Mouse (Mus musculus) embryonic facial prominence, embryonic 14.5 days (tissue): ENCODE measurements around the gene Nucb2. TPM values are rescaled to one million over a fixed set of nuclear protein-coding genes. Genes with fewer than 3 reads are reported as not detected.

Source experiments
- ATAC-seq: fragments of 200-750 bp; cut with Nextera tagmentation; 2 replicates; pipeline ENCODE4 v1.8.0; 2017; ENCODE audit warnings: low read depth, moderate number of reproducible peaks, moderate TSS enrichment
- DNase-seq: peaks from one replicate; pipeline ENCODE4 v3.0.0-alpha.2; 2015; ENCODE audit warnings: low spot score
- H3K27ac ChIP-seq: fragments of 300-500 bp; sonication (generic); replicated peaks from 2 replicates; pipeline ENCODE4 v1.5.1; 2014; ENCODE audit warnings: low read depth, mild to moderate bottlenecking, low read length, moderate library complexity
- H3K27me3 ChIP-seq: fragments of 300-500 bp; sonication (generic); replicated peaks from 2 replicates; pipeline ENCODE4 v1.6.1; 2014; ENCODE audit warnings: low read length; ENCODE audit not compliant: control insufficient read depth, insufficient read depth
- H3K36me3 ChIP-seq: fragments of 300-500 bp; sonication (generic); 2 replicates; pipeline ENCODE4 v1.6.1; 2014; ENCODE audit warnings: low read length, mixed read lengths; ENCODE audit not compliant: control insufficient read depth, insufficient read depth
- H3K4me1 ChIP-seq: fragments of 300-500 bp; sonication (generic); 2 replicates; pipeline ENCODE4 v1.6.1; 2014; ENCODE audit warnings: antibody characterized with exemption, low read length; ENCODE audit not compliant: control insufficient read depth, insufficient read depth
- H3K4me2 ChIP-seq: fragments of 300-500 bp; sonication (generic); 2 replicates; pipeline ENCODE4 v1.6.1; 2014; ENCODE audit warnings: low read depth, mild to moderate bottlenecking, low read length, moderate library complexity, mixed read lengths
- H3K4me3 ChIP-seq: fragments of 300-500 bp; sonication (generic); 2 replicates; pipeline ENCODE4 v1.5.1; 2014; ENCODE audit warnings: low read depth, mild to moderate bottlenecking, low read length
- H3K9ac ChIP-seq: fragments of 300-500 bp; sonication (generic); 2 replicates; pipeline ENCODE4 v1.6.1; 2014; ENCODE audit warnings: low read depth, mild to moderate bottlenecking, low read length, moderate library complexity, mixed read lengths
- H3K9me3 ChIP-seq: fragments of 300-500 bp; sonication (generic); 2 replicates; pipeline ENCODE4 v1.6.1; 2016; ENCODE audit warnings: low read length; ENCODE audit not compliant: control insufficient read depth
- WGBS: fragments of 180-500 bp; shearing (Covaris S2); extraction: QIAGEN DNeasy Blood & Tissue Kit; methylation state at CpG from one replicate; pipeline ENCODE4 v1.1.7; 2014; 5-methylcytosine and 5-hydroxymethylcytosine counted together
- polyA plus RNA-seq: library from polyadenylated mRNA; unstranded; fragments of >200 nt; fragmentation: Nextera tagmentation; extraction: Ambion mirVana; gene quantifications from 2 replicates; pipeline ENCODE4 v1.2.1, GENCODE M21; 2014

Nucb2 gene
- polyA plus RNA-seq, 1 experiment from 2014 or later = 32.8 TPM

GRCm38 (mm10) chr7:116514546-116514945 is 10.4 kb downstream of the Nucb2 start:
- Histone ChIP-seq H3K9me3 (no peaks in the 10 kb centered on the region), H3K36me3 (peaks cover under 1% of the 10 kb centered on the region; the same call in 1 of the 2 replicates), H3K4me2 (no peak overlapping the region), H3K27ac (peak overlapping the region; percentile 13), H3K27me3 (no peaks in the 10 kb centered on the region), H3K4me1 (no peaks in the 10 kb centered on the region), H3K9ac (no peak overlapping the region), H3K4me3 (no peak overlapping the region)
- ATAC-seq (peak; percentile 93), DNase-seq (peak; percentile 89)
- 69% methylated on average over 9 of the region's 9 CpGs for WGBS

GRCm38 (mm10) chr7:116515059-116515458 is 10.9 kb downstream of the Nucb2 start:
- peak overlapping the region; percentile 13; the same call in 1 of the 2 replicates for H3K27ac ChIP-seq
- 83% methylated on average over 7 of the region's 7 CpGs for WGBS

GRCm38 (mm10) chr7:116515514-116516135 is 11.5 kb downstream of the Nucb2 start:
- no peaks in the 10 kb centered on the region for H3K4me1 ChIP-seq
- H3K27me3 ChIP-seq = no peaks in the 10 kb centered on the region
- 63% methylated on average over 13 of the region's 13 CpGs for WGBS
- no peak for ATAC-seq
- H3K27ac ChIP-seq = no peak overlapping the region
- no peak overlapping the region for H3K9ac ChIP-seq
- H3K4me2 ChIP-seq = no peak overlapping the region
- H3K4me3 ChIP-seq = no peak overlapping the region
- no peak for DNase-seq
- no peaks in the 10 kb centered on the region; the same call in 1 of the 2 replicates for H3K36me3 ChIP-seq
- H3K9me3 ChIP-seq = no peaks in the 10 kb centered on the region

More at GRCm38 (mm10) chr7:116515059-116515458, 10.9 kb downstream of the Nucb2 start:
- Histone ChIP-seq H3K27me3 (no peaks in the 10 kb centered on the region), H3K4me1 (no peaks in the 10 kb centered on the region), H3K9me3 (no peaks in the 10 kb centered on the region), H3K36me3 (no peaks in the 10 kb centered on the region; the same call in 1 of the 2 replicates), H3K9ac (no peak overlapping the region), H3K4me2 (no peak overlapping the region), H3K4me3 (no peak overlapping the region)
- DNase-seq = no peak
- ATAC-seq = no peak

- H3K36me3 ChIP-seq = peaks cover 10% of the 10 kb centered on the region
- H3K27me3 ChIP-seq = no peaks in the 10 kb centered on the region
- H3K9ac ChIP-seq = 0 out of 2 replicates have a peak overlapping the region, but pooled peaks have one; percentile 6
- no peak overlapping the region for H3K4me3 ChIP-seq
- H3K4me1 ChIP-seq = no peaks in the 10 kb centered on the region
- H3K9me3 ChIP-seq = no peaks in the 10 kb centered on the region
- H3K27ac ChIP-seq = no peak overlapping the region
- DNase-seq (peak; percentile 62), ATAC-seq (no peak; the same call in 1 of the 2 replicates)
- WGBS = 50% methylated on average over 5 of the region's 5 CpGs
- H3K4me2 ChIP-seq = no peak overlapping the region
These were observed 13.1 kb downstream of the Nucb2 start for GRCm38 (mm10) chr7:116517240-116517639.

- WGBS = 81% methylated on average over 5 of the region's 5 CpGs
- DNase-seq = no peak
- H3K36me3 ChIP-seq = peaks cover 15% of the 10 kb centered on the region
- H3K9me3 ChIP-seq = no peaks in the 10 kb centered on the region
- no peak overlapping the region for H3K27ac ChIP-seq
- H3K4me1 ChIP-seq = no peaks in the 10 kb centered on the region
- no peak overlapping the region for H3K4me3 ChIP-seq
- H3K9ac ChIP-seq = no peak overlapping the region
- no peak overlapping the region for H3K4me2 ChIP-seq
- H3K27me3 ChIP-seq = no peaks in the 10 kb centered on the region
- no peak for ATAC-seq
These were observed 14.0 kb downstream of the Nucb2 start for GRCm38 (mm10) chr7:116518155-116518554.

GRCm38 (mm10) chr7:116519805-116520204 is 15.6 kb downstream of the Nucb2 start:
- Histone ChIP-seq H3K4me2 (no peak overlapping the region), H3K4me1 (no peaks in the 10 kb centered on the region), H3K9ac (no peak overlapping the region), H3K27me3 (no peaks in the 10 kb centered on the region), H3K4me3 (no peak overlapping the region), H3K36me3 (peaks cover 29% of the 10 kb centered on the region), H3K27ac (no peak overlapping the region), H3K9me3 (no peaks in the 10 kb centered on the region)
- 39% methylated on average over 3 of the region's 3 CpGs for WGBS
- peak; percentile 45 for DNase-seq
- ATAC-seq = no peak

GRCm38 (mm10) chr7:116524577-116524976 is 20.4 kb downstream of the Nucb2 start:
- H3K27me3 ChIP-seq = no peaks in the 10 kb centered on the region
- no peaks in the 10 kb centered on the region for H3K9me3 ChIP-seq
- no peak for ATAC-seq
- H3K4me1 ChIP-seq = no peaks in the 10 kb centered on the region
- DNase-seq = no peak
- no peak overlapping the region for H3K9ac ChIP-seq
- H3K4me3 ChIP-seq = no peak overlapping the region
- H3K27ac ChIP-seq = no peak overlapping the region
- peaks cover 67% of the 10 kb centered on the region for H3K36me3 ChIP-seq
- no peak overlapping the region for H3K4me2 ChIP-seq
- 96% methylated on average over 2 of the region's 2 CpGs for WGBS

- Histone ChIP-seq H3K4me3 (no peak overlapping the region), H3K9me3 (no peaks in the 10 kb centered on the region), H3K36me3 (peaks cover 78% of the 10 kb centered on the region), H3K9ac (no peak overlapping the region), H3K27me3 (no peaks in the 10 kb centered on the region), H3K4me2 (no peak overlapping the region), H3K4me1 (no peaks in the 10 kb centered on the region), H3K27ac (no peak overlapping the region)
- no peak for DNase-seq
- ATAC-seq = no peak
- WGBS = 73% methylated on average over 4 of the region's 4 CpGs
These were observed 25.6 kb downstream of the Nucb2 start for GRCm38 (mm10) chr7:116529793-116530192.

- Histone ChIP-seq H3K4me3 (no peak overlapping the region), H3K27ac (no peak overlapping the region), H3K27me3 (no peaks in the 10 kb centered on the region), H3K9ac (no peak overlapping the region), H3K36me3 (peaks cover 78% of the 10 kb centered on the region), H3K4me2 (no peak overlapping the region), H3K4me1 (no peaks in the 10 kb centered on the region), H3K9me3 (no peaks in the 10 kb centered on the region)
- 90% methylated on average over 5 of the region's 5 CpGs for WGBS
- DNase-seq (no peak), ATAC-seq (no peak)
These were observed 26.3 kb downstream of the Nucb2 start for GRCm38 (mm10) chr7:116530470-116530869.
